Mouse (Mus musculus) heart, embryonic 14.5 days (tissue): Measurements from ENCODE around the gene Suclg2. TPM values are rescaled to one million over a fixed set of nuclear protein-coding genes. Genes with fewer than 3 reads are reported as not detected.

Source experiments
- ATAC-seq: fragments of 200-750 bp; cut with Nextera tagmentation; 2 replicates; pipeline ENCODE4 v1.8.0; 2017; ENCODE audit warnings: low read depth, moderate TSS enrichment; ENCODE audit not compliant: insufficient number of reproducible peaks, insufficient read depth, low FRiP score
- H3K27ac ChIP-seq, 2 experiments: fragments of 200-500 bp in 1 of 2; fragments of 300-500 bp in 1 of 2; sonication (generic) in 1 of 2; replicated peaks in 1 of 2; 2 replicates each; pipeline ENCODE4 v1.5.1; 2012 to 2014; ENCODE audit warnings: low read depth in 2 of 2, low read length in 2 of 2, control low read depth in 1 of 2, mild to moderate bottlenecking in 1 of 2, mixed read lengths in 1 of 2; ENCODE audit not compliant: control insufficient read depth in 1 of 2, insufficient read depth in 1 of 2
- H3K27me3 ChIP-seq: fragments of 300-500 bp; sonication (generic); 2 replicates; pipeline ENCODE4 v1.6.1; 2014; ENCODE audit warnings: mild to moderate bottlenecking, low read length, control low read depth; ENCODE audit not compliant: control insufficient read depth, insufficient read depth
- H3K36me3 ChIP-seq: fragments of 300-500 bp; sonication (generic); 2 replicates; pipeline ENCODE4 v1.6.1; 2014; ENCODE audit warnings: mild to moderate bottlenecking, control low read depth, low read length, mixed read lengths; ENCODE audit not compliant: control insufficient read depth, insufficient read depth
- H3K4me1 ChIP-seq, 2 experiments: fragments of 200-500 bp in 1 of 2; fragments of 300-500 bp in 1 of 2; sonication (generic) in 1 of 2; 2 replicates each; pipeline ENCODE4 v1.6.1; 2012 to 2014; ENCODE audit warnings: low read length in 2 of 2, control low read depth in 1 of 2, mixed read lengths in 1 of 2; ENCODE audit not compliant: control insufficient read depth in 2 of 2, insufficient read depth in 2 of 2
- H3K4me2 ChIP-seq: fragments of 300-500 bp; sonication (generic); 2 replicates; pipeline ENCODE4 v1.6.1; 2014; ENCODE audit warnings: mild to moderate bottlenecking, low read length
- H3K4me3 ChIP-seq, 2 experiments: fragments of 200-500 bp in 1 of 2; fragments of 300-500 bp in 1 of 2; sonication (generic) in 1 of 2; 2 replicates each; pipeline ENCODE4 v1.5.1; 2012 to 2014; ENCODE audit warnings: low read length in 2 of 2, mild to moderate bottlenecking in 2 of 2, control low read depth in 1 of 2, low read depth in 1 of 2, moderate library complexity in 1 of 2; ENCODE audit not compliant: control insufficient read depth in 1 of 2, insufficient read depth in 1 of 2
- H3K9ac ChIP-seq: fragments of 300-500 bp; sonication (generic); 2 replicates; pipeline ENCODE4 v1.6.1; 2014; ENCODE audit warnings: mild to moderate bottlenecking, low read length
- H3K9me3 ChIP-seq: fragments of 300-500 bp; sonication (generic); 2 replicates; pipeline ENCODE4 v1.6.1; 2016; ENCODE audit warnings: low read length, control low read depth; ENCODE audit not compliant: control insufficient read depth
- WGBS: fragments of 180-500 bp; shearing (Covaris S2); extraction: QIAGEN DNeasy Blood & Tissue Kit; methylation state at CpG from one replicate; pipeline ENCODE4 v1.1.7; 2014; 5-methylcytosine and 5-hydroxymethylcytosine counted together
- polyA plus RNA-seq: library from polyadenylated mRNA; unstranded; fragments of >200 nt; fragmentation: Nextera tagmentation; extraction: Ambion mirVana; gene quantifications from 2 replicates; pipeline ENCODE4 v1.2.1, GENCODE M21; 2014

Gene Suclg2
- polyA plus RNA-seq, 1 experiment from 2014 or later, result 112 TPM

DNA sequence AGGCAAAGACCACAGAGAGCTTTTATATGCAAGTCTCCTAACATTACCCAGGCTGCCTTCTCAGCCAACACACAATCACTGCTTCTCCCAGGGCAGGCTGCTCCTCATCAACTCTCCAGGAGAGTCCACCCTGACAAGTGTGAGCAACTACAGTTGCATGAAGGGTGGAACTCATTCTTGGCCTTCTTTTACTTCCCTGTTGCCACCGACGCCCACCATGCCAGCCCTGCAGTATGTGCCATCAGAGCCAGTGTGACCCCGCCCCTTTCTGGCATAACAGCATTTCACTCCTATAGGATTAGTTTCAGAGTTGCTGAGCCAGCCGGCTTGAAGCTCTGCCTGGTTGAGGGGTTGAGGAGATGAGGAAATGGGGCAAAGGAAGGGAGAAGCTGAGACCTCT, 138.8 kb downstream of the Suclg2 start:
- Histone ChIP-seq H3K9me3 (no peaks in the 10 kb centered on the region), H3K4me3 (no peak overlapping the region), H3K36me3 (peaks cover 12% of the 10 kb centered on the region; the same call in 1 of the 2 replicates), H3K9ac (no peak overlapping the region), H3K4me1 (no peaks in the 10 kb centered on the region; a peak in 1 of 4 replicates), H3K4me2 (no peak overlapping the region), H3K27me3 (no peaks in the 10 kb centered on the region), H3K27ac (no peak overlapping the region)
- WGBS, result 72% methylated on average over 4 of the region's 4 CpGs
- ATAC-seq, result no peak

DNA sequence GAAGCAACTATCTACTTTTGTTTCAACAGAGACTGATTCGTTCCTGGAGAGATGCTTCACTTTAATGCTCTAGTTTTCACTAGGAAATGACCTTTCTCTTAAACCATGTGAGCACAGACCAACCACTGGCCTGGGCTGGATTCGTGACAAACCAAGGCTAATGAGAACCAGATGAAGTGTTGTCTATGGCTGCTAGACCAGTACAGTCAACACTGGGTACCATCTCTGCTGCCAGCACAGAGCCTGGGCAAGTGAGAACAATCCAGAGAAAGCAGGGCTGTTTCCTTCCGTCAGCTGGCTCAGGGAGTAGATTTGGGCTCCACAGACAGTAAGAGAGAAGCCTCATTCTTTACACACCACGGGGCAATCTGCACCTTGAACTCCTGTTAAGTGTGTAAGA, 143.1 kb downstream of the Suclg2 start:
- Histone ChIP-seq H3K4me1 (no peaks in the 10 kb centered on the region; a peak in 1 of 4 replicates), H3K36me3 (peaks cover 12% of the 10 kb centered on the region; the same call in 1 of the 2 replicates), H3K27ac (no peak overlapping the region), H3K27me3 (no peaks in the 10 kb centered on the region), H3K4me2 (no peak overlapping the region), H3K9ac (no peak overlapping the region), H3K4me3 (no peak overlapping the region), H3K9me3 (no peaks in the 10 kb centered on the region)
- ATAC-seq, result no peak
- WGBS, result 52% methylated on average over 4 of the region's 4 CpGs

DNA sequence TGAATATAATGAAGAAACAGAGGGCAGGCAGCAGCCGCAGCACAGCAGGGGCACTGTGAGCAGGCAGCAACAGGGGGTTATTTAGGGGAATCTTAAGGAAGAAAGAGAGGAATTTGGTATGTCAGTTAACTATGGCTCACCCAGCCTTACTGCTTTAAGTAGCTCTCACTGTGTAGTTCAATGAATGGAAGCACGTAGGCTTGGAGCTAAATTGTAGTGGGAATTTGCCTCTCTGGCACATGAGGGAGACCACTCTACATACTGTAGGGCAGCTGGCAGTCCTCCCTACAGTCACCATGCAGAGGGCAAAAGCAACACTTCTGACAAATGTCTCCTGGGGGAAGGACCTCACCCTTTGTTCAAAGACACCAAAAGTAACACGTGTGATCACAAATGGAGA, 143.7 kb downstream of the Suclg2 start:
- H3K9ac ChIP-seq, result no peak overlapping the region
- no peak overlapping the region for H3K27ac ChIP-seq
- no peaks in the 10 kb centered on the region for H3K27me3 ChIP-seq
- WGBS, result 64% methylated on average over 3 of the region's 3 CpGs
- ATAC-seq, result no peak
- H3K4me2 ChIP-seq, result no peak overlapping the region
- H3K4me3 ChIP-seq, result no peak overlapping the region
- no peaks in the 10 kb centered on the region; a peak in 1 of 4 replicates for H3K4me1 ChIP-seq
- peaks cover 12% of the 10 kb centered on the region; the same call in 1 of the 2 replicates for H3K36me3 ChIP-seq
- no peaks in the 10 kb centered on the region for H3K9me3 ChIP-seq

DNA sequence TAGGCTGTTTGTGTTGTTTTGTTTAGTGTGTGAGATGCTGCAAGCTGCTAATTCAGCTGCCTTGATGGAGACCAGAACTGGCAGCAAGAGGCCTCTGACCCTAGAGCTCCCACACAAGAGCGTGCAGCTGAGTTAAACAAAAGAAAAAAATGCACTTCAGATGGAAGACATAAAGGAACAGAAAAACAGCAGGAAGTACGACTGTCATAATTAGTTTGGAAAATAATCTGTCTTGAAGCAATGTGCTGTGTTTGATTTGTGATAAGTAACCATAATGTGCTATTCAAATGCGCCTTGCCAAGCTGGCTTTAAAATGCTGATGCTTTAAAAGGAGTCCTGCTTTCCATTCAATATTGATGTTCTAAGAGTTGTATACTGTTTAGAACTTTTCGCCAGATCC, 144.2 kb downstream of the Suclg2 start:
- H3K27me3 ChIP-seq, result no peaks in the 10 kb centered on the region
- no peak overlapping the region for H3K4me3 ChIP-seq
- ATAC-seq, result no peak
- WGBS, result 66% methylated on average over 4 of the region's 4 CpGs
- no peaks in the 10 kb centered on the region for H3K4me1 ChIP-seq
- H3K27ac ChIP-seq, result no peak overlapping the region
- H3K9me3 ChIP-seq, result no peaks in the 10 kb centered on the region
- H3K9ac ChIP-seq, result no peak overlapping the region
- no peak overlapping the region for H3K4me2 ChIP-seq
- peaks cover 12% of the 10 kb centered on the region; the same call in 1 of the 2 replicates for H3K36me3 ChIP-seq

DNA sequence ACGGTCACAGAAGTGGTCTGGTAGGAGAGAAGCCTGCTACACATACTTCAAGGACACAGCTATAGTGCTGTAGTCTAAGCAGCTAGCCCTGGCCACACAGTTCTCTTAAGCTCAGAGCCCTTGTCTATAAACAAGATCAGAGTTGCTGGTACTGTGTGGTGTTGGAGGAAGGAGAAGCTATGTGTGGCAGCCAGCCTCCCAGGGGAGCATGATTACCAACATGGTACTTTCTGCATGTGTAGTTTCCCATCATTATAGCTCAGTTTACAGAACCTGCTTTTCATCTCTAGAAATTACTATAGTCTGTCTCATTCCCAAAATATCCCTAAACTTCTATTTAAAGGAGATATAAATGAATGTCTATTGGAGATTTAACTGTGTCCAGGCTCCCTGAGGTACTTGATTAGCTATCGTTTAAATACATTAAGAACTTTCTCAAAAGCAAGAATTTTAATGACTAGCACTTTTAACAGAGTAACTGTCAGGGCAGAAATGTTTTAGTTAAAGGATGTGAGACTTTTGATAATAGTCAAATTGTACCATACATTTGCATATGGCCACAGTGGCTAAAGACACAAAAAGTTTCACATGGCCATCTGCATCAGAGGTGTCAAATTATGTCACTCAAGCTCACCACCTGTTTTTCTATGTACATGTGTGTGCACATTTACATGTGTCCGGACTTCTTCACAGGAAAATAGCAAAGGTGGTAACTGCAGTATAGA, 145.4 kb downstream of the Suclg2 start:
- WGBS, result 82% methylated on average over 3 of the region's 3 CpGs

DNA sequence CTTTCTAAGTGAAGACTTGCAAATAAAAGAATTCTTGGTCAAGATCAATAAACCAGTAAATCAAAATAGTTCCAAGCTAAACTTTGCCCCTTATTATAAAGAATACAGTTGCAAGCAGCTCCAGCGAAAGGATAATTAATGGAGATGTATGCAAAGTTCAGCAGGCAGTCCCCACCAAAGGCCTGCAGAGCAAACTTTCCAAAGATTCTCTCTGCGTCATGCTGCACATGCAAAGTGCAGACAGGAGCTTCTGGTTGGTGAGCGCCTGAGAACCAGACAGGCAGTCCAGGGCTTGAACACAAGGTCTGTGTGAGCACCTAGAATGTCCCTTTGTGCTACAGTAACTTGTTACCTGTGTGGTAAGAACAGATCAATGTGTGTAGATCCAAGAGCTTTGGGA, 147.0 kb downstream of the Suclg2 start:
- no peaks in the 10 kb centered on the region for H3K9me3 ChIP-seq
- peaks cover 5% of the 10 kb centered on the region; the same call in 1 of the 2 replicates for H3K36me3 ChIP-seq
- H3K4me2 ChIP-seq, result no peak overlapping the region
- no peak for ATAC-seq
- no peak overlapping the region for H3K4me3 ChIP-seq
- H3K27ac ChIP-seq, result no peak overlapping the region
- H3K9ac ChIP-seq, result no peak overlapping the region
- WGBS, result 81% methylated on average over 3 of the region's 3 CpGs
- H3K4me1 ChIP-seq, result no peaks in the 10 kb centered on the region
- no peaks in the 10 kb centered on the region for H3K27me3 ChIP-seq

More for the DNA sequence above, 145.4 kb downstream of the Suclg2 start:
- no peak overlapping the region for H3K27ac ChIP-seq
- H3K36me3 ChIP-seq, result peaks cover 6% of the 10 kb centered on the region; the same call in 1 of the 2 replicates
- H3K9ac ChIP-seq, result no peak overlapping the region
- no peaks in the 10 kb centered on the region for H3K4me1 ChIP-seq
- H3K9me3 ChIP-seq, result no peaks in the 10 kb centered on the region
- no peak overlapping the region for H3K4me2 ChIP-seq
- ATAC-seq, result no peak
- no peak overlapping the region for H3K4me3 ChIP-seq
- no peaks in the 10 kb centered on the region for H3K27me3 ChIP-seq

DNA sequence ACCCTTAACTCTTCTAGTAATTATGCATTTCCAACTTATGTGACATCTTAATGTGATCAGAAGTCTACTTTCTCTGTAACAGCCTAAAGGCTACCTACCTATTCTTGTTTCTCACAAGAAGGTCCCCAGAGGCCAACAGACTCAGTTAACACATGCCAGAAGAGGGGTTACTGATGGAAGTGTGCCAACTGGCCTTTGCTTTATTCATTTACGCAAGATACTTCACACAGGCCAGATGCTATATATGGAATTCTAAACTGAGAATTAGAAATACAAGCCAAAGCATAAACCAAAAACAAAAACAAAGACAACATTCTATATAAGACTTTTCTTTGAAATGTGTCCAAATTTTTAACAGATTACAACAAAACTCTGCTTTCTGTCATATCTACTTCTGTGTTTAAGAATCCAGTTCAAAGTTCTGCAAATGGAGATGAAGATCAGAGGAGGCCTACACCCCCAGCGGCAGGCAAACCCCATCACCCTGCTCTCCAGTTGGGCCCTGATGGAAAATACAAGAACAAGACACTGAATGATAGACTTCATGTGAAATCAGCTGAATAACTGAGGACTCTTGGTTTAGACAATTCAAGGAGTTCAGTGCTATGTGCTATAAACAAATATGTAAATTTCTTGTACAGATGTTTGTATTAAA, 155.1 kb downstream of the Suclg2 start:
- Histone ChIP-seq H3K4me1 (no peaks in the 10 kb centered on the region), H3K27ac (no peak overlapping the region), H3K36me3 (peaks cover 4% of the 10 kb centered on the region), H3K27me3 (no peaks in the 10 kb centered on the region), H3K9me3 (no peaks in the 10 kb centered on the region), H3K4me2 (no peak overlapping the region), H3K9ac (no peak overlapping the region), H3K4me3 (no peak overlapping the region)
- WGBS, result 68% methylated on average over 2 of the region's 2 CpGs
- ATAC-seq, result no peak
